Mouse (Mus musculus): ENCODE data around the gene Olfr1082. TPM values are rescaled to one million over a fixed set of nuclear protein-coding genes. Genes with fewer than 3 reads are reported as not detected.
"Not testable (repeated sequence)": the region's sequence is repeated elsewhere in the genome, so short reads cannot be mapped to it uniquely, and the experiment has no call there.

Gene Olfr1082
- not detected in 2 replicates for polyA plus RNA-seq (2015; fragmentation: Nextera tagmentation; extraction: Ambion mirVana)

GRCm38 (mm10) chr2:86598866-86599265 is at the start of gene Olfr1082:
Gene Olfr1082, minus strand, starts transcription at chr2:86598966.
- not testable (repeated sequence) for H3K9me3 ChIP-seq; H3K36me3 ChIP-seq; H3K4me3 ChIP-seq (replicated peaks); H3K27me3 ChIP-seq (replicated peaks); H3K4me1 ChIP-seq (replicated peaks); H3K4me2 ChIP-seq (replicated peaks); H3K9ac ChIP-seq; H3K27ac ChIP-seq; ATAC-seq
- WGBS = 36% methylated on average over 1 of the region's 1 CpGs

GRCm38 (mm10) chr2:86639625-86640024 is 40.9 kb upstream of the Olfr1082 start, which contains the start of gene Olfr1084:
Gene Olfr1084, minus strand, starts transcription at chr2:86639725.
- H3K9ac ChIP-seq; H3K36me3 ChIP-seq; H3K27me3 ChIP-seq (replicated peaks); H3K27ac ChIP-seq; ATAC-seq; H3K4me3 ChIP-seq (replicated peaks); H3K4me2 ChIP-seq (replicated peaks); H3K4me1 ChIP-seq (replicated peaks); H3K9me3 ChIP-seq: not testable (repeated sequence)
- 83% methylated on average over 1 of the region's 1 CpGs for WGBS

- ATAC-seq; H3K27me3 ChIP-seq (replicated peaks): not testable (repeated sequence)
These were observed 40.6 kb downstream of the Olfr1082 start, which contains the start of gene Olfr1080 for GRCm38 (mm10) chr2:86558135-86558534. Gene Olfr1080, minus strand, starts transcription at chr2:86558235.

More at GRCm38 (mm10) chr2:86558135-86558534, 40.6 kb downstream of the Olfr1082 start, which contains the start of gene Olfr1080:
- not testable (repeated sequence) for H3K4me2 ChIP-seq (replicated peaks); H3K36me3 ChIP-seq; H3K9ac ChIP-seq; H3K27ac ChIP-seq; H3K9me3 ChIP-seq; H3K4me3 ChIP-seq (replicated peaks); H3K4me1 ChIP-seq (replicated peaks)

Other genes starting within 250 kb of the Olfr1082 start
- not detected in 2 replicates for gene Olfr1055, start 248.7 kb downstream of the Olfr1082 start, polyA plus RNA-seq (2015; fragmentation: Nextera tagmentation; extraction: Ambion mirVana)
- gene Olfr1056, start 236.5 kb downstream of the Olfr1082 start, polyA plus RNA-seq (2015; fragmentation: Nextera tagmentation; extraction: Ambion mirVana) = not detected in 2 replicates
- gene Olfr1057, start 220.6 kb downstream of the Olfr1082 start, polyA plus RNA-seq (2015; fragmentation: Nextera tagmentation; extraction: Ambion mirVana) = not detected in 2 replicates
- gene Olfr1058, start 210.4 kb downstream of the Olfr1082 start, polyA plus RNA-seq (2015; fragmentation: Nextera tagmentation; extraction: Ambion mirVana) = not detected in 2 replicates
- not detected in 2 replicates for gene Olfr1061, start 184.9 kb downstream of the Olfr1082 start, polyA plus RNA-seq (2015; fragmentation: Nextera tagmentation; extraction: Ambion mirVana)
- not detected in 2 replicates for gene Olfr1062, start 172.2 kb downstream of the Olfr1082 start, polyA plus RNA-seq (2015; fragmentation: Nextera tagmentation; extraction: Ambion mirVana)
- gene Olfr1065, start 148.4 kb downstream of the Olfr1082 start, polyA plus RNA-seq (2015; fragmentation: Nextera tagmentation; extraction: Ambion mirVana) = not detected in 2 replicates
- not detected in 2 replicates for gene Olfr1066, start 142.7 kb downstream of the Olfr1082 start, polyA plus RNA-seq (2015; fragmentation: Nextera tagmentation; extraction: Ambion mirVana)
- gene Olfr228, start 111.6 kb downstream of the Olfr1082 start, polyA plus RNA-seq (2015; fragmentation: Nextera tagmentation; extraction: Ambion mirVana) = not detected in 2 replicates
- not detected in 2 replicates for gene Olfr1076, start 90.5 kb downstream of the Olfr1082 start, polyA plus RNA-seq (2015; fragmentation: Nextera tagmentation; extraction: Ambion mirVana)
- gene Olfr1079, start 56.5 kb downstream of the Olfr1082 start, polyA plus RNA-seq (2015; fragmentation: Nextera tagmentation; extraction: Ambion mirVana) = not detected in 2 replicates
- not detected in 2 replicates for gene Olfr1080, start 40.7 kb downstream of the Olfr1082 start, polyA plus RNA-seq (2015; fragmentation: Nextera tagmentation; extraction: Ambion mirVana)
- gene Olfr1084, start 40.8 kb upstream of the Olfr1082 start, polyA plus RNA-seq (2015; fragmentation: Nextera tagmentation; extraction: Ambion mirVana) = not detected in 2 replicates
- not detected in 2 replicates for gene Olfr1085, start 63.1 kb upstream of the Olfr1082 start, polyA plus RNA-seq (2015; fragmentation: Nextera tagmentation; extraction: Ambion mirVana)
- not detected in 2 replicates for gene Olfr1086, start 81.1 kb upstream of the Olfr1082 start, polyA plus RNA-seq (2015; fragmentation: Nextera tagmentation; extraction: Ambion mirVana)
- not detected in 2 replicates for gene Olfr1087, start 99.4 kb upstream of the Olfr1082 start, polyA plus RNA-seq (2015; fragmentation: Nextera tagmentation; extraction: Ambion mirVana)
- gene Olfr1089, start 134.7 kb upstream of the Olfr1082 start, polyA plus RNA-seq (2015; fragmentation: Nextera tagmentation; extraction: Ambion mirVana) = not detected in 2 replicates
- gene Olfr1090, start 160.0 kb upstream of the Olfr1082 start, polyA plus RNA-seq (2015; fragmentation: Nextera tagmentation; extraction: Ambion mirVana) = not detected in 2 replicates
- not detected in 2 replicates for gene Olfr1093, start 183.5 kb upstream of the Olfr1082 start, polyA plus RNA-seq (2015; fragmentation: Nextera tagmentation; extraction: Ambion mirVana)
- gene Olfr141, start 211.1 kb upstream of the Olfr1082 start, polyA plus RNA-seq (2015; fragmentation: Nextera tagmentation; extraction: Ambion mirVana) = not detected in 2 replicates
- gene Olfr1094, start 225.7 kb upstream of the Olfr1082 start, polyA plus RNA-seq (2015; fragmentation: Nextera tagmentation; extraction: Ambion mirVana) = not detected in 2 replicates